Mouse (Mus musculus) liver, postnatal 0 days (tissue): ENCODE measurements around the gene Zfp933.
A peak's percentile ranks its signal among the peaks of the same experiment; 100 is the strongest.
"Not testable (repeated sequence)": the region's sequence is repeated elsewhere in the genome, so short reads cannot be mapped to it uniquely, and the experiment has no call there.

Experiments
- CTCF ChIP-seq: sonication (generic); IDR thresholded peaks from 2 replicates; pipeline ENCODE4 v1.5.1; 2016; ENCODE audit warnings: antibody characterized with exemption, low read depth
- EP300 ChIP-seq: IDR thresholded peaks from 2 replicates; pipeline ENCODE4 v1.6.1; 2016; ENCODE audit warnings: antibody characterized with exemption, low read depth, mild to moderate bottlenecking

GRCm38 (mm10) chr4:147821414-147821813 is 26.8 kb downstream of the Zfp933 start:
- TF ChIP-seq CTCF, result 0 out of 2 replicates have a peak, but pooled peaks have one; percentile 11
- TF ChIP-seq EP300, result not testable (repeated sequence)
